Mouse (Mus musculus) hematopoietic stem cell, adult 5-6 weeks (primary cell): Measurements from ENCODE around the gene Cgn. TPM values are rescaled to one million over a fixed set of nuclear protein-coding genes. Genes with fewer than 3 reads are reported as not detected.

ENCODE experiments used
- ATAC-seq, 2 experiments: fragments of 125-278 bp in 1 of 2; replicated peaks in 1 of 2; 2 replicates each; pipeline ENCODE4 v1.8.0; 2016 to 2017; ENCODE audit warnings: inconsistent platforms in 2 of 2, mild to moderate bottlenecking in 2 of 2, moderate number of reproducible peaks in 2 of 2, low read depth in 1 of 2, moderate TSS enrichment in 1 of 2; ENCODE audit not compliant: low FRiP score in 2 of 2, poor library complexity in 2 of 2, severe bottlenecking in 2 of 2, insufficient read depth in 1 of 2, low TSS enrichment in 1 of 2
- total RNA-seq: library from RNA; stranded (forward); fragments of 172-1452, 232-1000 nt; gene quantifications from 2 replicates; pipeline ENCODE4 v1.2.3, GENCODE M21; 2017

Cgn gene
- total RNA-seq: not detected in 2 replicates

GRCm38 (mm10) chr3:94786367-94786835, at the start of gene Cgn:
TSS of gene Cgn (minus strand) at chr3:94786492.
- ATAC-seq: peak; percentile 87 to 94

GRCm38 (mm10) chr3:94835396-94835795, 49.1 kb upstream of the Cgn start:
- ATAC-seq: no peak

- ATAC-seq: no peak
Observed at GRCm38 (mm10) chr3:94833358-94833757, 47.1 kb upstream of the Cgn start.

GRCm38 (mm10) chr3:94832701-94833100, 46.4 kb upstream of the Cgn start:
- no peak for ATAC-seq

GRCm38 (mm10) chr3:94832100-94832499, 45.8 kb upstream of the Cgn start:
- ATAC-seq: no peak

- ATAC-seq: no peak
Observed at GRCm38 (mm10) chr3:94824110-94824509, 37.8 kb upstream of the Cgn start.

GRCm38 (mm10) chr3:94822082-94822481, 35.8 kb upstream of the Cgn start:
- ATAC-seq: no peak

GRCm38 (mm10) chr3:94821008-94821638, 34.8 kb upstream of the Cgn start:
- ATAC-seq: peak; percentile 32 to 53; a peak in 2 of 4 replicates

GRCm38 (mm10) chr3:94819452-94820425, 33.4 kb upstream of the Cgn start:
- no peak for ATAC-seq

- ATAC-seq: no peak
Observed at GRCm38 (mm10) chr3:94817731-94818130, 31.4 kb upstream of the Cgn start.

- ATAC-seq: no peak
Observed at GRCm38 (mm10) chr3:94815603-94816002, 29.3 kb upstream of the Cgn start.

- no peak for ATAC-seq
Observed at GRCm38 (mm10) chr3:94814663-94815062, 28.4 kb upstream of the Cgn start.

- no peak for ATAC-seq
Observed at GRCm38 (mm10) chr3:94814063-94814462, 27.8 kb upstream of the Cgn start.

GRCm38 (mm10) chr3:94813651-94814050, 27.4 kb upstream of the Cgn start:
- ATAC-seq: no peak

GRCm38 (mm10) chr3:94811628-94812027, 25.3 kb upstream of the Cgn start:
- peak; percentile 59 to 72 for ATAC-seq

- no peak for ATAC-seq
Observed at GRCm38 (mm10) chr3:94808296-94808695, 22.0 kb upstream of the Cgn start.

- no peak for ATAC-seq
Observed at GRCm38 (mm10) chr3:94804976-94805375, 18.7 kb upstream of the Cgn start.

GRCm38 (mm10) chr3:94804146-94804545, 17.9 kb upstream of the Cgn start:
- ATAC-seq: no peak
